ENCODE assay signal across 9 mouse cellular contexts in genomic region chr2:167189291-167190075, GRCm38 (mm10). TPM values are rescaled to one million over a fixed set of nuclear protein-coding genes. Genes with fewer than 3 reads are reported as not detected.
DNase-seq lines count a peak whose midpoint lies in the region; ATAC-seq and TF ChIP-seq lines count a peak whose summit lies in the region.
"Had no signal": no experiment of that assay in that cellular context is flagged by ENCODE, and none has a peak within 500 bp of the region (broad histone marks: within the 10 kb centered on the region; RNA-seq: fewer than 3 reads in every experiment).

No protein-coding gene starts in this region.

- H3K36me3 ChIP-seq in forebrain, embryonic 13.5 days (ENCODE audit: poor library complexity, severe bottlenecking) = no peaks in the 10 kb centered on the region
- no peaks in the 10 kb centered on the region for H3K36me3 ChIP-seq in intestine, embryonic 15.5 days
- H3K36me3 ChIP-seq in liver, embryonic 11.5 days (ENCODE audit: control insufficient read depth, insufficient read depth, low read length) = no peaks in the 10 kb centered on the region

- intact Hi-C loops in left cerebral cortex, adult 2 months (cut with DNase I) = loop anchor here (1.0 to 5.0 kb wide), 4 partner anchors 52 to 127 kb away; partner anchors contain the start of gene Znfx1

- H3K4me3 ChIP-seq in left cerebral cortex, adult 2 months = peak overlapping the region; percentile 69
- H3K4me3 ChIP-seq in forebrain, embryonic 13.5 days = peak overlapping the region; percentile 56
- H3K4me3 ChIP-seq in intestine, embryonic 15.5 days (replicated peaks) = peak overlapping the region; percentile 52
- peak overlapping the region; percentile 49 for H3K4me3 ChIP-seq in liver, embryonic 11.5 days (ENCODE audit: low read depth, low read length)
- H3K4me3 ChIP-seq: myocyte had no signal

- H3K9ac ChIP-seq in forebrain, embryonic 13.5 days = peak overlapping the region; percentile 66
- H3K9ac ChIP-seq in intestine, embryonic 15.5 days = peak overlapping the region; percentile 36; the same call in 1 of the 2 replicates
- H3K9ac ChIP-seq in liver, embryonic 11.5 days (ENCODE audit: low read depth, low read length) = no peak overlapping the region

- H3K27ac ChIP-seq in left cerebral cortex, adult 2 months = peak overlapping the region; percentile 93
- H3K27ac ChIP-seq in forebrain, embryonic 13.5 days = no peak overlapping the region
- peak overlapping the region; percentile 62; the same call in 1 of the 2 replicates for H3K27ac ChIP-seq in intestine, embryonic 15.5 days
- no peak overlapping the region for H3K27ac ChIP-seq in liver, embryonic 11.5 days (ENCODE audit: low read depth, low read length)

- 1% methylated on average over 33 of the region's 91 CpGs for WGBS in forebrain, embryonic 13.5 days
- WGBS in intestine, embryonic 15.5 days = 2% methylated on average over 40 of the region's 91 CpGs
- WGBS in liver, embryonic 11.5 days = 3% methylated on average over 49 of the region's 91 CpGs

- peak; percentile 64 for ATAC-seq in forebrain, embryonic 13.5 days
- peak; percentile 51 for ATAC-seq in intestine, embryonic 15.5 days
- ATAC-seq in liver, embryonic 11.5 days (replicated peaks; ENCODE audit: low FRiP score) = peak; percentile 26; the same call in 1 of the 2 replicates

- H3K4me2 ChIP-seq in forebrain, embryonic 13.5 days = peak overlapping the region; percentile 76
- H3K4me2 ChIP-seq in intestine, embryonic 15.5 days (replicated peaks) = peak overlapping the region; percentile 90
- H3K4me2 ChIP-seq in liver, embryonic 11.5 days = peak overlapping the region; percentile 63

- peaks cover 21% of the 10 kb centered on the region for H3K4me1 ChIP-seq in forebrain, embryonic 13.5 days
- peaks cover 19% of the 10 kb centered on the region for H3K4me1 ChIP-seq in intestine, embryonic 15.5 days (replicated peaks)
- H3K4me1 ChIP-seq in liver, embryonic 11.5 days (replicated peaks; ENCODE audit: control insufficient read depth, insufficient read depth, low read length) = 0 out of 2 replicates have a peak, but pooled peaks cover 6% of the 10 kb centered on the region

- DNase-seq in left cerebral cortex, adult 2 months (ENCODE audit: extremely low spot score in 1 of 2, low spot score in 2 of 2) = peak in 1 of 2 experiments; percentile 62
- no peak for DNase-seq in left cerebral cortex, adult 9 months (ENCODE audit: low spot score in 2 of 2)
- peak; percentile 59 for DNase-seq in adrenal gland, postnatal 14 days
- DNase-seq in liver, embryonic 11.5 days (ENCODE audit: low spot score) = peak; percentile 41
- DNase-seq in retina, adult 2 months (ENCODE audit: low read depth, low spot score) = peak; percentile 52
- no peak for DNase-seq in urinary bladder, postnatal 25 days (ENCODE audit: low spot score)

- peaks cover 44% of the 10 kb centered on the region for H3K27me3 ChIP-seq in forebrain, embryonic 13.5 days
- H3K27me3 ChIP-seq in intestine, embryonic 15.5 days (replicated peaks) = peaks cover 49% of the 10 kb centered on the region
- peaks cover 62% of the 10 kb centered on the region for H3K27me3 ChIP-seq in liver, embryonic 11.5 days (replicated peaks; ENCODE audit: control insufficient read depth, insufficient read depth, low read length)

- H3K9me3 ChIP-seq in forebrain, embryonic 13.5 days (replicated peaks) = no peaks in the 10 kb centered on the region
- H3K9me3 ChIP-seq in intestine, embryonic 15.5 days = no peaks in the 10 kb centered on the region
- H3K9me3 ChIP-seq in liver, embryonic 11.5 days (ENCODE audit: control insufficient read depth, low read length) = no peaks in the 10 kb centered on the region

- no peak for TF ChIP-seq CTCF in left cerebral cortex, adult 2 months (IDR thresholded peaks at IDR 0.05)

RNA-seq across cellular contexts. Expression of gene Kcnb1, which starts 0.5 kb away (rescaled TPM):
- total RNA-seq in left cerebral cortex, adult 2 months (2021) = 100 to 1,000 TPM; 230 to 237 TPM
- total RNA-seq in adrenal gland, postnatal 14 days (2021) = 16.4 and 22.1 TPM in 2 replicates
- polyA plus RNA-seq in forebrain, embryonic 13.5 days (2015; fragmentation: Nextera tagmentation; extraction: Ambion mirVana) = 1.3 and 1.5 TPM in 2 replicates
- polyA plus RNA-seq in intestine, embryonic 15.5 days (2015; fragmentation: Nextera tagmentation; extraction: Ambion mirVana) = 1.1 and 1.7 TPM in 2 replicates
- polyA plus RNA-seq in liver, embryonic 11.5 days (2014; fragmentation: Nextera tagmentation; extraction: Ambion mirVana) = 0.12 and 0.73 TPM in 2 replicates

RNA-seq across cellular contexts. Expression of gene Ptgis, which starts 50.9 kb away (rescaled TPM):
- total RNA-seq in left cerebral cortex, adult 2 months (2021) = 1 to 10 TPM; 1.4 to 1.8 TPM
- total RNA-seq in adrenal gland, postnatal 14 days (2021) = 17.1 and 20.4 TPM in 2 replicates
- 3.5 and 4.4 TPM in 2 replicates for polyA plus RNA-seq in forebrain, embryonic 13.5 days (2015; fragmentation: Nextera tagmentation; extraction: Ambion mirVana)
- 12.0 and 13.4 TPM in 2 replicates for polyA plus RNA-seq in intestine, embryonic 15.5 days (2015; fragmentation: Nextera tagmentation; extraction: Ambion mirVana)
- 7.4 and 7.7 TPM in 2 replicates for polyA plus RNA-seq in liver, embryonic 11.5 days (2014; fragmentation: Nextera tagmentation; extraction: Ambion mirVana)

Comparison
In these comparisons a context has a peak if more than half of its experiments do, and no peak if none do; other contexts are left out.
1. DNase-seq: peak in adrenal gland, postnatal 14 days (single experiment), liver, embryonic 11.5 days (single experiment) and retina, adult 2 months (single experiment); none in left cerebral cortex, adult 9 months (0 of 2) and urinary bladder, postnatal 25 days (single experiment).
2. H3K27ac ChIP-seq: peak in left cerebral cortex, adult 2 months (single experiment) and intestine, embryonic 15.5 days (single experiment); none in forebrain, embryonic 13.5 days (single experiment) and liver, embryonic 11.5 days (single experiment).
3. Peak in every context shown above with its lines, with median percentiles within 50 percentile points of each other: H3K4me3 ChIP-seq, ATAC-seq and H3K4me2 ChIP-seq.